Mouse (Mus musculus): ENCODE measurements around the gene Slc39a7. TPM values are rescaled to one million over a fixed set of nuclear protein-coding genes. Genes with fewer than 3 reads are reported as not detected.

Slc39a7 gene
- total and polyA plus RNA-seq, 3 experiments: 64.0 to 79.8 (median 76.0) TPM

DNA sequence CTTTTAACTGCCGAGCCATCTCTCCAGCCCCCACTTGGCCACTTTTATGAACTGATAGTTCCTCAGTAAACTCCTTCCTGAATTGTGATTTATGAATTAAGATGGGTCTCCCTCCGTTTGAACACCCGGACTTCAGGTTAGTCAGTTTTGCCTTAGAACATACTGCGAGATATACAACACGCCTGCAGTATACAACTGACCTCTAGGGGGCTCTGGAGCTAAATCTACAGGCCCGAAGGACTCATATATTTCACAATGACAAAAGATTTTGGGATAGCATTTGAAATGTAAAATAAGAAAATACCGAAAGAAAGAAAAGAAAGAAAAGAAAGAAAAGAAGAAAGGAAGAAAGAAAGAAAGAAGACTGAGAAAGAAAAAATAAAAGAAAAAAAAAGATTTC, 43.8 kb upstream of the Slc39a7 start:
- Histone ChIP-seq H3K4me3 (no peak overlapping the region), H3K9ac (ENCODE audit: low read depth, low read length) (no peak overlapping the region), H3K27ac (no peak overlapping the region), H3K79me2 (replicated peaks; ENCODE audit: control insufficient read depth, insufficient read depth, low read length) (no peaks in the 10 kb centered on the region), H3K27me3 (ENCODE audit: control insufficient read depth, insufficient read depth, low read length) (no peaks in the 10 kb centered on the region; the same call in 1 of the 2 replicates), H3K4me1 (ENCODE audit: control insufficient read depth, insufficient read depth, low read length) (no peaks in the 10 kb centered on the region), H3K36me3 (ENCODE audit: control insufficient read depth, insufficient read depth, low read length) (no peaks in the 10 kb centered on the region)
- TF ChIP-seq POLR2A (IDR thresholded peaks at IDR 0.05; ENCODE audit: insufficient read depth, low read depth, low read length) (no peak), CTCF (IDR thresholded peaks at IDR 0.05) (peak; percentile 93), EP300 (IDR thresholded peaks at IDR 0.05; ENCODE audit: insufficient read depth, low read depth, low read length) (no peak)
- DNase-seq: peak; percentile 50 to 72
- 32% methylated on average over 7 of the region's 7 CpGs for WGBS
- intact Hi-C loops (cut with DNase I): loop anchor here (10.0 kb wide), 1 partner anchor 160 kb away; the partner anchor contains the start of gene H2-Ob

- no peak for DNase-seq
- 65% methylated on average over 5 of the region's 5 CpGs for WGBS
- H3K79me2 ChIP-seq (replicated peaks; ENCODE audit: control insufficient read depth, insufficient read depth, low read length): no peaks in the 10 kb centered on the region
- no peaks in the 10 kb centered on the region for H3K36me3 ChIP-seq (ENCODE audit: control insufficient read depth, insufficient read depth, low read length)
- no peak overlapping the region for H3K4me3 ChIP-seq
- intact Hi-C loops (cut with DNase I): loop anchor here (10.0 kb wide), 1 partner anchor 163 kb away; the partner anchor contains the start of gene H2-Ob
- H3K4me1 ChIP-seq (ENCODE audit: control insufficient read depth, insufficient read depth, low read length): no peaks in the 10 kb centered on the region
- H3K27me3 ChIP-seq (ENCODE audit: control insufficient read depth, insufficient read depth, low read length): no peaks in the 10 kb centered on the region; the same call in 1 of the 2 replicates
- H3K9ac ChIP-seq (ENCODE audit: low read depth, low read length): no peak overlapping the region
- no peak for TF ChIP-seq CTCF (IDR thresholded peaks at IDR 0.05)
- no peak overlapping the region for H3K27ac ChIP-seq
Measured at GRCm38 (mm10) chr17:34072091-34072490, 40.6 kb upstream of the Slc39a7 start.

- no peaks in the 10 kb centered on the region for H3K36me3 ChIP-seq (ENCODE audit: control insufficient read depth, insufficient read depth, low read length)
- TF ChIP-seq CTCF (IDR thresholded peaks at IDR 0.05): no peak
- TF ChIP-seq EP300 (IDR thresholded peaks at IDR 0.05; ENCODE audit: insufficient read depth, low read depth, low read length): no peak
- TF ChIP-seq POLR2A (IDR thresholded peaks at IDR 0.05; ENCODE audit: insufficient read depth, low read depth, low read length): no peak
- no peak overlapping the region for H3K27ac ChIP-seq
- H3K4me3 ChIP-seq: no peak overlapping the region
- H3K9ac ChIP-seq (ENCODE audit: low read depth, low read length): no peak overlapping the region
- intact Hi-C loops (cut with DNase I): no loop called here
- H3K79me2 ChIP-seq (replicated peaks; ENCODE audit: control insufficient read depth, insufficient read depth, low read length): no peaks in the 10 kb centered on the region
- WGBS: 49% methylated on average over 3 of the region's 3 CpGs
- H3K4me1 ChIP-seq (ENCODE audit: control insufficient read depth, insufficient read depth, low read length): no peaks in the 10 kb centered on the region
- DNase-seq: no peak
- H3K27me3 ChIP-seq (ENCODE audit: control insufficient read depth, insufficient read depth, low read length): no peaks in the 10 kb centered on the region
Measured at GRCm38 (mm10) chr17:34068864-34069263, 37.4 kb upstream of the Slc39a7 start.

- Histone ChIP-seq H3K4me3 (no peak overlapping the region), H3K27me3 (ENCODE audit: control insufficient read depth, insufficient read depth, low read length) (no peaks in the 10 kb centered on the region), H3K4me1 (ENCODE audit: control insufficient read depth, insufficient read depth, low read length) (no peaks in the 10 kb centered on the region), H3K9ac (ENCODE audit: low read depth, low read length) (no peak overlapping the region), H3K79me2 (replicated peaks; ENCODE audit: control insufficient read depth, insufficient read depth, low read length) (no peaks in the 10 kb centered on the region), H3K36me3 (ENCODE audit: control insufficient read depth, insufficient read depth, low read length) (no peaks in the 10 kb centered on the region), H3K27ac (no peak overlapping the region)
- DNase-seq: no peak
- WGBS: 58% methylated on average over 7 of the region's 7 CpGs
- no peak for TF ChIP-seq CTCF (IDR thresholded peaks at IDR 0.05)
- no peak for TF ChIP-seq EP300 (IDR thresholded peaks at IDR 0.05; ENCODE audit: insufficient read depth, low read depth, low read length)
- TF ChIP-seq POLR2A (IDR thresholded peaks at IDR 0.05; ENCODE audit: insufficient read depth, low read depth, low read length): no peak
- intact Hi-C loops (cut with DNase I): no loop called here
Measured at GRCm38 (mm10) chr17:34057224-34057623, 25.7 kb upstream of the Slc39a7 start.

- Histone ChIP-seq H3K4me3 (no peak overlapping the region), H3K27me3 (ENCODE audit: control insufficient read depth, insufficient read depth, low read length) (no peaks in the 10 kb centered on the region), H3K9ac (ENCODE audit: low read depth, low read length) (no peak overlapping the region), H3K79me2 (replicated peaks; ENCODE audit: control insufficient read depth, insufficient read depth, low read length) (no peaks in the 10 kb centered on the region), H3K36me3 (ENCODE audit: control insufficient read depth, insufficient read depth, low read length) (no peaks in the 10 kb centered on the region), H3K4me1 (ENCODE audit: control insufficient read depth, insufficient read depth, low read length) (no peaks in the 10 kb centered on the region), H3K27ac (no peak overlapping the region)
- TF ChIP-seq POLR2A (IDR thresholded peaks at IDR 0.05; ENCODE audit: insufficient read depth, low read depth, low read length): no peak
- TF ChIP-seq EP300 (IDR thresholded peaks at IDR 0.05; ENCODE audit: insufficient read depth, low read depth, low read length): no peak
- TF ChIP-seq CTCF (IDR thresholded peaks at IDR 0.05): no peak
- intact Hi-C loops (cut with DNase I): no loop called here
- no peak for DNase-seq
- 81% methylated on average over 5 of the region's 5 CpGs for WGBS
Measured at GRCm38 (mm10) chr17:34047404-34048050, 16.0 kb upstream of the Slc39a7 start.

DNA sequence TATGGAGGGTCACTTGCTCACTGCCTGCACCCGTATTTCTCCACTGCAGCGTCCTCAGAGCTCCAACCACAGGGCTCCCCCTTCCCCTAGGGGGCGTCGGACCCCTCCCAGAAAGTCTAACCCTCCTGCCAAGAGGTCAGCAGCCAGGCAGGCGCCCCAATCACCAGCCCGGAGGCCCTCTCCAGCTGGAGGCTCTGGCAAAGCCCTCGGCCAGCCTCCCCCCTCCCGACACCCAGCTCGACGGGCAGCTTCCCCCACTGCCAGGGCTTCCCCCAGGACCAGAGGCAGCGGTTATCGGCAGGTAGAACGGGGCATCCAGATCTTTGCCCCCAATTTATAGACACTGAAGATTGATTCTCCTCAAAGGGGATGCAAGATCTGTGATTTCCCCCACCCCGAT, 14.5 kb upstream of the Slc39a7 start:
- intact Hi-C loops (cut with DNase I): no loop called here
- Histone ChIP-seq H3K27me3 (ENCODE audit: control insufficient read depth, insufficient read depth, low read length) (no peaks in the 10 kb centered on the region), H3K4me1 (ENCODE audit: control insufficient read depth, insufficient read depth, low read length) (no peaks in the 10 kb centered on the region), H3K27ac (no peak overlapping the region), H3K79me2 (replicated peaks; ENCODE audit: control insufficient read depth, insufficient read depth, low read length) (no peaks in the 10 kb centered on the region), H3K36me3 (ENCODE audit: control insufficient read depth, insufficient read depth, low read length) (no peaks in the 10 kb centered on the region), H3K4me3 (no peak overlapping the region), H3K9ac (ENCODE audit: low read depth, low read length) (no peak overlapping the region)
- 82% methylated on average over 14 of the region's 14 CpGs for WGBS
- TF ChIP-seq POLR2A (IDR thresholded peaks at IDR 0.05; ENCODE audit: insufficient read depth, low read depth, low read length): no peak
- no peak for DNase-seq

All from heart, adult 2 months (tissue).